Mouse (Mus musculus) A20 (cell line): ENCODE measurements around the gene Glb1l2.
A peak's percentile ranks its signal among the peaks of the same experiment; 100 is the strongest.

Source experiments
- DNase-seq: peaks from one replicate; pipeline ENCODE4 v3.0.0-alpha.2; 2011; ENCODE audit warnings: low read depth, low spot score

Gene Glb1l2

DNA sequence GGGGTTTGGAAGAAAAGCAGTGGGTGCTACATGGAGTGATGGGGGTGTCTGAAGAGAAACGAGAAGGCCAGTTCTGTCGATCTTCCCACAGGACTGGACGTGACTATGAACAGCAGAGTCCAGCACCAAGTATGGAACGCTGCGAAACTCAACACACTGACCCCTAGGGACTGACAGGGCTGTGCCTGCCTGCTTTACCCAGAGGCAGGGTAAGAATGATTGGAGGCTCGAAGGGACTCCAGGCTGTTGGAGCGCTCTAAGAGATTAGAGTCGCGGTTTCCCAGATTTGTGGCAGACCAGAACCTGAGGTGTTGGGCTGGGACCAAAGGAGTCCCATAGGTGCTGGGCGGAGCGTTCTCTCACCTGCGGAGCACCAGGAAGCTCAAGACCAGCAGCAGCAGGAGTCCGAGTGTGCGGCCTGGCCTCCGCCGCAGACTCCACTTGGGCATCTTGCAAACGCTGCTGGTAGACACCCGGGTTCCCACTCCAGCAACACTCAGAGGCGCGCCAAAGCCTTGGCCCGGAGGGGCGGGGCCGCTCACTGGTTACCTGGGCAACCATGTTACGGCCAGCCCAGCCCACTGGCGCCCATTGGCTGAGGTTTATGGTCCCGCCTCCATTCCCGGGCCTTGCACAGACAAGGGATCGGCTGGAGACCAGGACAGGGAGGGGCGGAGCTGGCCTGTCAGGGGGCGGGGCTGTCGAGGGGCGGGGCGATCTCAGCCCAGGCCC, at the start of gene Glb1l2:
TSS of gene Glb1l2 (minus strand) at position 534 of the 732 bp plus-strand sequence.
- no peak for DNase-seq

GRCm38 (mm10) chr9:26831089-26831488, 24.8 kb upstream of the Glb1l2 start:
- DNase-seq, result no peak

DNA sequence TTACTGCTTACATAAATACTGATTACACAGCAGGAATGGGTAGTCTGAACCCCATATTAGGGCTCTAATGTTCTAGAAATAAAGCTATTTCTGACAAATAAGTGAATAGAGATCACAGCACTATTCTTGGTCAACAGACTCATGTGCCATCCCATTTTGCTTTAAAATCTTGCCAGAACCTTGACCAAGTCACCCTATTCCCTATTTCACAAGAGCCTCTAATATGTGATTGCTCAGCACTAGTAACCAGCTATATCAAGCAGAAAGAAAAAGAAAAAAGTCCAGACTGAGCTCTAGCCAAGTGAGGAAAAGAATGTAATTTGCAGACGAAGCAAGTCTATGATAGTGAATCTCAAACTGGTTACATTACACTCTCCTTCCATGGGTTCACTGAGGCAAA, 13.7 kb upstream of the Glb1l2 start:
- DNase-seq, result no peak

DNA sequence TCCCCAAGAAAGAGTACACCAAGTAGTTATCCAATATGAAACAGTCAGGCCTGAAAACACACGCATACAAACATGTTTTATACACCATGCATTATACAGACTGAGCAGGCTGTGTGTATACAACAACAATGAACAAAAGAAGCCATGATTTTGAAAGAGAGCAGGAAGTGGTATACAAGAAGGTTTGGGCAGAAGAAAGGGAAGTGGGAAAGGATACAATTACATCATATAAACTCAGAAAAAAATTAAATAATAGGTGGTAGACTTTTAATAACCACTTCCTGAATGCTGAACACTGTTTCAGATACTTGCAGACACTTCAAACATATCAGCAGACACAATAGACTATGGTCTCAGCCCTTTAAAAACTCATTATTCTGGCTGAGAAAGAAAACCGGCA, 2.5 kb upstream of the Glb1l2 start:
- no peak for DNase-seq

- DNase-seq, result no peak
These were observed 1.9 kb downstream of the Glb1l2 start for GRCm38 (mm10) chr9:26804321-26804720.

GRCm38 (mm10) chr9:26800357-26800756, 5.9 kb downstream of the Glb1l2 start:
- no peak for DNase-seq

DNA sequence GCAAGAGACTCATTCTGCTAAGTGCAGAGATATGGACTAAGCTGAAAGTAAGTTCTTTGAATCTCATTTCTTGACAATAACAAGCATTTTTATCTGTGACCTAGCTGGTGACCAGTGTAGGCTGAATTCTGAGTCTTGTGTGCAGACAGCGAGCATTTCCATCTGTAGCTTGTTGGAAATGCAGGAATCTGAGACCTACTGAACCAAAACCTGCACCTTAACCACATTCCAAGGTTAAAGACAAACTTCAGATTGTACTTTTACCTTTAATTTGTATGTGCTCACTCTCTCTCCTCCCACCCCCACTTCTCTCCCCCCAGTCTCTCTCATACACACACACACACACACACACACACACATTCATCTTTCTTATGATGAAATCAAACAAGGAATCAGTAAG, 7.5 kb downstream of the Glb1l2 start:
- no peak for DNase-seq

DNA sequence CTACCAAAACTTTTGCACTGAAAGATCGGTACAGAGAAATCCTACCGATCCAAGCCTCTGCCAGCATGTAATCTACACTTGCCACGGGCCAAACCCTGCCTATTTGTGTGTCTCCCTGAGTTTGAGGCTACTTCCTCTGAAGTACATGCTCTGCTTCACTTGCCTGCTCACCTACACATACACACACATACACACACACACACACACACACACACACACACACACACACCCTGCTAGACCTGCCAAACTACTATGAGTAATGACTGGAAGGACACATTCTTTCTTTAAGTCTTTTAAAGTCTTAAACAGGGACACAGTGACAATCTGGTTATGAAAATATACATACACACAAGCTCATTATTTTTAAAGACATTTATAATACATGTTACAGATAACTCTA, 8.1 kb downstream of the Glb1l2 start:
- no peak for DNase-seq

GRCm38 (mm10) chr9:26792829-26793228, 13.4 kb downstream of the Glb1l2 start:
- DNase-seq, result no peak

- peak; percentile 43 for DNase-seq
These were observed 22.8 kb downstream of the Glb1l2 start for GRCm38 (mm10) chr9:26783414-26783975.

DNA sequence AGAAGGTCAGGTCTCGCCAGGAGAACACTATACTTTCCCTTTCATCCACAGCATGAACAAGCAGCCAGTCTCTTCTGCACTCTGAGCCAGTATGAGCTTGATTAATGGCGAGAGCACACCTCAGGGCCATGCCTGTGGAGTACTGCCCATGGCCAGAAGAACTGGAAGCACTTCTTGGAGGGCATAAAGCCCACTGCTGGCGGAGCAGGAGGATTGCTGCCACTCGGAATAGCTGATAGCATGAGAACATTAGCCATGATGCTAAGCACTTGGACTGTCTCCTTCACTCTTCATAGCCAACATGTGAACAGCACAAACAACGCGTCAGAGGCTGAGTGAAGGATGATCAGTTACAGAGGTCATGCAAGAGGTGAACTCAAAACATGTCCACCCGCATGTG, 27.8 kb downstream of the Glb1l2 start:
- DNase-seq, result no peak

DNA sequence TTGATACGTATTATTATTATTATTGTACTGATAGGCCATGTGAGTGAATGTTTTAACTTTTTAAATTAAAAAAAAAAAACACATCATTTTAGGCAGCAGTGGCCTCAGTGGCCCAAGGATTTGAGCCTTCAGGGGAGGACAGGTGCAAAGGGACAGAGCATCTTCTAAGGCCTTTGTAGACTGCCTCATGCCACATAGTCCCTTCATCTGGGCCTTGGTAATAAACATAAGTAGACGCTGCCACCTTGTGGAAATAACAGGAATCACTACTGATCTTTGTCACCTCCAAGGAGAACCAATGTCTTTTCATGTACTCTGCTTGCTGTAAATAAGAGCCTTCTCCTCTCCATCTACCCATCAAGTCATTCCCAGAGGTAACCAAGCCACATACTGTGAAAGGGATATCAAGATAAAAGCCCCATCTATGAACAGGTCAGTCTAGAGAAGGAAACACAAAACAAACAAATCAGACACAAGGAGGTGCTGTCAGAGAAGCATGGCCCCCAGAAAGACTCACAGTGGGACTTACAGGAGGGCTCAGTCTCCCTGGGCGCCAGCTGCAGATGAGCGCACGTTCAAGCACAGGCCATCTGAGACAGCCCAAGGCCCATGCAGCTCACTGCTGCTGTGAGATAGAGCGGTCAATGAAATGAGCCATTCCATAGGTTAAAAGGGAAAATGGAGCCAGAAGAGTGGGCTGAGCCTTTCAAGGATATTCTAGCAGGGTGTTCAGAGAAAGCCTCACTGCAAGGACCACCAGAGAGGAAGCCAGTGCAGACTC, 30.0 kb downstream of the Glb1l2 start:
- peak; percentile 66 for DNase-seq

DNA sequence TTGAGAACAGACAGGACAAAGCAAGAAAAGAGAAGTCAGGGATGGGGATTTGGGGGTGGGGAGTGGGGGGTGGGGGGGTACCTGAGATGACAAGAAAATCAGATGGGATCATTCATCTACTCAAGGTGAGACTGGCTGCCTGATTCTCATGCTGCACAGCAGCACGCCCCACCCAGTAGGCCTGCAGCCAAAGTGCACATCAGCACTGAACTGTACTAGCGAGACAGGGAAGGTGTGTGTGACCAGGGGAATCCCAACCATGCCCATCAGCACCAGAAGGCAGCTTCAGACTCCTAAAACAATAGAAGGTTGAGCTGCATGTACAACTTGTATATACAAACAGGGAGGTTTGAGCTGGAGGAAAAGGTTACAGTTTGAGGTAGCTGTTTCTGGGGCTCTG, 30.6 kb downstream of the Glb1l2 start:
- no peak for DNase-seq

DNA sequence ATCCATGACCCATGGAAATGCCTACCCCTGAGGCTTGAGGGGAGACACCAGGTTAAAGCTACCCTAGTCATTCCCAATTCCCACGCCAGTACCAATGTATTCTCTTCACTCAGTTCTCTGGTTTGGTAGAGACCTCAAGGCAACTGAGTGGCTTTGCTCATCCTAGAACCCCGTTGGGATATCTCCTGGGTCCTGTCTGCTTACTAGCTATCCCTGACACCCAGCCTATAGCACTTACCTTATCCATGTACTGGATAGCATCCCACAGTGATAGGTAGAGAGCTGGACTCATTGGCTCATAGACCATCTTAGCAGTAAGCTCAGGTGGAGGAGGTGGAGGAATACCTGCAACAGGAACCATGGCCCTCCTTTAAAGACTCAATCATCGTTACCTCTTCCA, 38.1 kb downstream of the Glb1l2 start:
- no peak for DNase-seq

GRCm38 (mm10) chr9:26762477-26762876, 43.8 kb downstream of the Glb1l2 start:
- DNase-seq, result no peak

- no peak for DNase-seq
These were observed 45.7 kb downstream of the Glb1l2 start for GRCm38 (mm10) chr9:26760576-26760975.

- peak; percentile 9 for DNase-seq
These were observed 46.2 kb downstream of the Glb1l2 start for GRCm38 (mm10) chr9:26760081-26760480.

DNA sequence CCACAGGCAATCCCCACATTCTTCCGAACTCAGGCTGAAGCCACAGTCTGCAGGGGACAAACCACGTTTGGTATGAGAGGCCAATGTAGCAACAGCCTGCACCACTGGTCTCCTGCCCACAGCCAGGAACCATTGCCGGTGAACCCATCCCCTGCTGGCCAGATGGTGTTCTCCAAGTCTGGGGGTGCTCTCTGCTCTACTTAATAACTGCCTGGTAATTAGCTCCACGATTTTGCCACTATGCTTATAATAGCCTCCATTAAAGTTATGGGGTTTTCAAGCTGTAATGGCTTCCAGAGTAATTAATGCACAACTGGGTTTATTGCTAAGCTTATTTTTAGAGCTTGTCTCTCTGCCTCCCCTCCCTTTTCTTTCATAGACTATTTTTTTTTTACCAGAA, 57.4 kb downstream of the Glb1l2 start:
- DNase-seq, result no peak

- DNase-seq, result no peak
These were observed 59.1 kb downstream of the Glb1l2 start for GRCm38 (mm10) chr9:26747121-26747520.

- DNase-seq, result no peak
These were observed 63.5 kb downstream of the Glb1l2 start for GRCm38 (mm10) chr9:26742817-26743216.

DNA sequence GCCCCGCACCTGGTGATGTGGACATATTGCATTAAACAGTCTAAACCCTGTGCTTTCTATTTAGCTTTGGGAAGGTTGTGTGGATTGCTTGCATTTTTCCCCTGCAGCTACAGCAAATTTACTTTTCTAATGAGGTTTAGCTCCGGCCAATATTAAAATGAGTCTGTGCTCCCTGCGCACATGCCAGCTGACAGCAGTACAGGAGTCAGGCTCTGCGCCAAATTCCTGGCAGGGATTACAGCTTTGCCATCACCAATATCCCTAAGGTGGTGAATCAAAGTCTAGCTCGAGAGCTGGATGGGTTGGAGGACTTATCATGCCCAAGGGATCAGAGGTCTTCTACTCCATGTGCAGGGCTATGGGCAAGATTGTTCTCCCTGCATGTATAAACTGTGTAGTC, 69.2 kb downstream of the Glb1l2 start:
- DNase-seq, result no peak

- DNase-seq, result no peak
These were observed 72.3 kb downstream of the Glb1l2 start for GRCm38 (mm10) chr9:26733986-26734385.
